13 mouse cellular contexts compared by ENCODE assay signal in the genomic region with DNA sequence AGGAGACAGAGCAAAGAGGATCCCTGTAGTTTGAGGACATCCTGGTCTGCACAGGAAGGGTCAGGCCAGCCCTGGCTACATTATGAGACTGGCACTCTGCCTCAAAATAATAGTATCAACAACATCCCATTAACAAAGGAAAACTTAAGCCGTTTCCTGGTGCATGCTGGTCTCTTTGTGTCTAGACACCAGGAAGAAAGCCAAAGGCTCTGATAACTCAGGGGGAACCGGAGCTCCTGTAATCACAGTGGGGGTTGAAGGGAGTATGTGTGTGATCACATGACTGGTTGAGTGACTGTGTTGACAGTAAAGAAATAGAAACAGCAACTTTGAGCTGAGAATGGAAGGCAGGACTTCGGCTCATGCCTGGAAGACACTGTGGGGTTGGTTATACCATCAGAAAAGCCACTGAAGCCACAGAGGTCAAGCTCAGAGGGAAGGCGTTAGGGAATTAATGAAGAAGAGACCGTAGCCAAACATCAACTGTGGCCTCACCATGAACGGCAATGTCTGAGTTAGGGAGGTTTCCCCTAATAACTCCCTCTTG. TPM values are rescaled to one million over a fixed set of nuclear protein-coding genes. Genes with fewer than 3 reads are reported as not detected.
DNase-seq lines count a peak whose midpoint lies in the region; ATAC-seq and TF ChIP-seq lines count a peak whose summit lies in the region.
"Had no signal": no experiment of that assay in that cellular context is flagged by ENCODE, and none has a peak within 500 bp of the region (broad histone marks: within the 10 kb centered on the region; RNA-seq: fewer than 3 reads in every experiment).

A gene (plus strand): TSS at position 497 of the 547 bp plus-strand sequence.

- no peak for TF ChIP-seq POLR2A in CH12.LX (IDR thresholded peaks at IDR 0.05; ENCODE audit: low read depth, low read length)

- WGBS in heart, embryonic 10.5 days, result 47% methylated on average over 6 of the region's 6 CpGs
- WGBS in hindbrain, postnatal 0 days, result 64% methylated on average over 6 of the region's 6 CpGs

- intact Hi-C loops in heart, postnatal 25 days (cut with DNase I), result loop anchor here (10.0 kb wide), 1 partner anchor 869 kb away; a partner anchor contains a TSS

- in situ Hi-C loops in CH12.LX (cut with MboI; ENCODE audit: low pct_ligation_motif_present, low pct_unique_long_range_greater_than_20kb, low sequenced_read_pairs), result no loop called here

- H3K79me2 ChIP-seq in CH12.LX (replicated peaks; ENCODE audit: control insufficient read depth, extremely low read depth, insufficient read depth, poor library complexity, severe bottlenecking), result peaks cover 3% of the 10 kb centered on the region

- TF ChIP-seq RAD21 in CH12.LX (IDR thresholded peaks at IDR 0.05; ENCODE audit: low read depth, low read length), result no peak

- H3K9me3 ChIP-seq in heart, embryonic 10.5 days, result no peaks in the 10 kb centered on the region
- H3K9me3 ChIP-seq in CH12.LX (replicated peaks; ENCODE audit: low read length), result no peaks in the 10 kb centered on the region
- no peaks in the 10 kb centered on the region for H3K9me3 ChIP-seq in hindbrain, postnatal 0 days (ENCODE audit: low read length)
- H3K9me3 ChIP-seq: neural tube, embryonic 13.5 days had no signal

- dilution Hi-C loops in CH12.LX (cut with MboI; ENCODE audit: extremely low pct_ligation_motif_present, extremely low pct_unique_long_range_greater_than_20kb, low sequenced_read_pairs), result no loop called here

- no peak for TF ChIP-seq EP300 in CH12.LX (IDR thresholded peaks at IDR 0.05; ENCODE audit: low read length)

- no peak for ATAC-seq in hindbrain, postnatal 0 days
- ATAC-seq: inflammation-experienced regulatory T-cells, adult 6 months had no signal

- H3K4me3 ChIP-seq in heart, embryonic 10.5 days, result 0 out of 2 replicates have a peak within 1 kb of the TSS, but pooled peaks have one; percentile 22
- no peak within 1 kb of the TSS for H3K4me3 ChIP-seq in CH12.LX (replicated peaks in 1 of 3; ENCODE audit: low read depth in 2 of 3, low read length in 2 of 3, poor library complexity in 1 of 3)
- H3K4me3 ChIP-seq in hindbrain, postnatal 0 days (ENCODE audit: low read length), result no peak within 1 kb of the TSS
- H3K4me3 ChIP-seq: neural tube, embryonic 13.5 days had no signal

- H3K4me1 ChIP-seq in heart, embryonic 10.5 days, result peaks cover 6% of the 10 kb centered on the region; the same call in 1 of the 2 replicates
- H3K4me1 ChIP-seq in CH12.LX (ENCODE audit: control insufficient read depth in 1 of 2, insufficient read depth in 2 of 2), result peaks cover 5 to 12% of the 10 kb centered on the region in 2 experiments
- H3K4me1 ChIP-seq in hindbrain, postnatal 0 days (ENCODE audit: insufficient read depth, low read length), result no peaks in the 10 kb centered on the region
- H3K4me1 ChIP-seq: neural tube, embryonic 13.5 days had no signal

- H3K9ac ChIP-seq in CH12.LX (ENCODE audit: insufficient read depth, low read depth), result no peak within 1 kb of the TSS
- H3K9ac ChIP-seq in hindbrain, postnatal 0 days (replicated peaks; ENCODE audit: low read length), result no peak within 1 kb of the TSS
- H3K9ac ChIP-seq: neural tube, embryonic 13.5 days had no signal

- H3K4me2 ChIP-seq in CH12.LX (ENCODE audit: insufficient read depth, low read depth, poor library complexity, severe bottlenecking), result peak within 1 kb of the TSS; percentile 59
- H3K4me2 ChIP-seq in hindbrain, postnatal 0 days (ENCODE audit: low read depth, low read length), result peak within 1 kb of the TSS; percentile 29
- H3K4me2 ChIP-seq: neural tube, embryonic 13.5 days had no signal

- H3K27me3 ChIP-seq in heart, embryonic 10.5 days (ENCODE audit: insufficient read depth, poor library complexity, severe bottlenecking), result no peaks in the 10 kb centered on the region
- H3K27me3 ChIP-seq in CH12.LX (replicated peaks), result peaks cover 3% of the 10 kb centered on the region
- no peaks in the 10 kb centered on the region for H3K27me3 ChIP-seq in hindbrain, postnatal 0 days (ENCODE audit: insufficient read depth, low read length)
- H3K27me3 ChIP-seq: neural tube, embryonic 13.5 days had no signal

- no peak for TF ChIP-seq CTCF in CH12.LX (conservative IDR thresholded peaks at IDR 0.05 in 1 of 2, IDR thresholded peaks at IDR 0.05 in 1 of 2; ENCODE audit: low read depth in 2 of 2, low read length in 2 of 2)
- TF ChIP-seq CTCF in hindbrain, postnatal 0 days (IDR thresholded peaks at IDR 0.05; ENCODE audit: low read depth), result no peak

- peak within 1 kb of the TSS; percentile 43; the same call in 1 of the 2 replicates for H3K27ac ChIP-seq in heart, embryonic 10.5 days
- H3K27ac ChIP-seq in CH12.LX (ENCODE audit: insufficient read depth, low read depth), result no peak within 1 kb of the TSS
- no peak within 1 kb of the TSS for H3K27ac ChIP-seq in hindbrain, postnatal 0 days
- H3K27ac ChIP-seq: neural tube, embryonic 13.5 days had no signal

- no peaks in the 10 kb centered on the region for H3K36me3 ChIP-seq in heart, embryonic 10.5 days
- no peaks in the 10 kb centered on the region for H3K36me3 ChIP-seq in CH12.LX (replicated peaks in 1 of 2; ENCODE audit: control insufficient read depth in 1 of 2, insufficient read depth in 1 of 2, low read length in 1 of 2)
- H3K36me3 ChIP-seq in hindbrain, postnatal 0 days (ENCODE audit: insufficient read depth, low read length), result no peaks in the 10 kb centered on the region
- H3K36me3 ChIP-seq: neural tube, embryonic 13.5 days had no signal

- DNase-seq in heart, embryonic 10.5 days (ENCODE audit: low spot score), result no peak
- no peak for DNase-seq in heart, postnatal 25 days (ENCODE audit: low spot score)
- DNase-seq in CH12.LX (ENCODE audit: extremely low read depth) (no peak), MN1 (ENCODE audit: low spot score) (no peak)
- DNase-seq in hindbrain, postnatal 0 days (ENCODE audit: low spot score), result no peak
- DNase-seq in lung, postnatal 10 days, result peak; percentile 43
- no peak for DNase-seq in cerebellum, adult 9-10 months
- DNase-seq in adrenal gland, adult (ENCODE audit: inconsistent age in 2 of 2, low spot score in 1 of 2), result no peak
- DNase-seq: cerebellum, postnatal 10 days; left cerebral cortex, postnatal 4 days had no signal

TF ChIP-seq in CH12.LX, 34 proteins besides CTCF, POLR2A, EP300 and RAD21:
- no peak for TF ChIP-seq ZKSCAN1 (IDR thresholded peaks at IDR 0.05; ENCODE audit: borderline replicate concordance, low read depth, low read length)
- no peak for TF ChIP-seq NRF1 (IDR thresholded peaks at IDR 0.05; ENCODE audit: low read depth, low read length)
- TF ChIP-seq UBTF (IDR thresholded peaks at IDR 0.05; ENCODE audit: low read depth, low read length), result no peak
- no peak for TF ChIP-seq ZMIZ1 (IDR thresholded peaks at IDR 0.05; ENCODE audit: low read depth, low read length)
- no peak for TF ChIP-seq MXI1 (IDR thresholded peaks at IDR 0.05; ENCODE audit: low read depth, low read length)
- no peak for TF ChIP-seq MYC (IDR thresholded peaks at IDR 0.05; ENCODE audit: low read depth, low read length)
- TF ChIP-seq RCOR1 (conservative IDR thresholded peaks at IDR 0.05; ENCODE audit: low read depth, low read length), result no peak
- TF ChIP-seq JUND (conservative IDR thresholded peaks at IDR 0.05; ENCODE audit: low read depth, low read length), result no peak
- TF ChIP-seq MAZ (IDR thresholded peaks at IDR 0.05; ENCODE audit: low read depth, low read length), result no peak
- no peak for TF ChIP-seq MAFK (IDR thresholded peaks at IDR 0.05; ENCODE audit: insufficient replicate concordance, low read length)
- TF ChIP-seq SMC3 (IDR thresholded peaks at IDR 0.05; ENCODE audit: low read depth, low read length), result no peak
- no peak for TF ChIP-seq KAT2A (IDR thresholded peaks at IDR 0.05; ENCODE audit: insufficient replicate concordance, low read length)
- TF ChIP-seq CHD2 (IDR thresholded peaks at IDR 0.05; ENCODE audit: low read length), result no peak
- no peak for TF ChIP-seq TBP (conservative IDR thresholded peaks at IDR 0.05; ENCODE audit: low read depth, low read length)
- no peak for TF ChIP-seq GABPA (IDR thresholded peaks at IDR 0.05; ENCODE audit: insufficient replicate concordance, low read depth, low read length)
- no peak for TF ChIP-seq E2F4 (IDR thresholded peaks at IDR 0.05; ENCODE audit: insufficient replicate concordance, low read depth, low read length)
- TF ChIP-seq ZNF384 (IDR thresholded peaks at IDR 0.05; ENCODE audit: low read depth, low read length), result no peak

RNA-seq across cellular contexts. Expression of the gene that starts here (rescaled TPM):
- 0.67 and 5.9 TPM in 2 replicates for polyA plus RNA-seq in heart, embryonic 10.5 days (2016; fragmentation: Nextera tagmentation; extraction: Ambion mirVana)
- 1 to 10 TPM in 1 of 2 experiments, under 1 TPM in 1; 0.73 to 1.1 TPM for total RNA-seq in heart, postnatal 25 days (2021)
- total RNA-seq in CH12.LX (2012; rRNA removed), result 0.04 TPM in 1 of 2 replicates, not detected in the other
- not detected in 2 replicates for total RNA-seq in CH12.LX (2014; rRNA removed)
- 0.14 TPM in 1 of 2 replicates, not detected in the other for polyA plus RNA-seq in CH12.LX (2012; ENCODE audit: insufficient read length, low read depth)
- total RNA-seq in hindbrain, postnatal 0 days (2014; rRNA removed), result 0.22 TPM in 1 of 2 replicates, not detected in the other
- polyA plus RNA-seq in hindbrain, postnatal 0 days (2015; fragmentation: Nextera tagmentation; extraction: Ambion mirVana), result 0.33 and 0.55 TPM in 2 replicates
- total RNA-seq: left cerebral cortex, postnatal 4 days had no signal
- polyA plus RNA-seq: C2C12; inflammation-experienced regulatory T-cells, adult 6 months had no signal
